Mouse (Mus musculus): ENCODE measurements around the gene Ppm1h.

Ppm1h gene

GRCm38 (mm10) chr10:122862386-122863023 lies 183.9 kb downstream of the Ppm1h start:
- no peak for DNase-seq

GRCm38 (mm10) chr10:122869865-122870503 lies 191.4 kb downstream of the Ppm1h start:
- DNase-seq, result no peak

DNA sequence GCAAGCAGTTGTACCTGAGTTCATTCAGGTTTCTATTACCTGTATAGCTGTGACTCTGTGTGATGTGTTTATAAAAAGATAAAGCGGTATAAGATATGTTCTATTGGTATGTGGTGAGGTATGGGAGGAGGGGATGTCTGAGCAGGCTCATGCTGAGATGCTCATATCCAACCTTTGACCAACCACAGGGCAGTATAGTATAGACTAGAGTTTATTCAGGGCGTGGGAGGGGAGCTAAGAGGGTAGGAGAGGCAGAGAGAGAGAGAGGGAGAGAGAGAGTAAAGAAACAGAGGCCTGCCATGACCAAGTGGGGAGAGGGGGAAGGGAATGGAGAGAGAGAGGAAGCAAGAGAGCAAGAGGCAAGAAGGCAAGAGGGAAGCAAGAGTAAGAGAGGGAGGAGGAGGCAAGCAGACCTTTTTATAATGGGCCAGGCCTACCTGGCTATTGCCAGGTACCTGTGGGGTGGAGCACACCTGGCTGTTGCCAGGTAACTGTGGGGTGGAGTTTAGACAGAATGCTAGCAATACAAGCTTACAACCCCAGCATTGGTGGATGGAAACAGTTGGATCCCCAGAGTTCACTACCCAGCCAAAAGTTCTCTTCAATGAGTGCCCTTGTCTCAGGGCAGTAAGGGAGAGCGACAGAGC lies 192.4 kb downstream of the Ppm1h start:
- no peak for DNase-seq

GRCm38 (mm10) chr10:122872720-122873119 lies 194.2 kb downstream of the Ppm1h start:
- DNase-seq, result no peak

GRCm38 (mm10) chr10:122876964-122877363 lies 198.4 kb downstream of the Ppm1h start:
- no peak for DNase-seq

GRCm38 (mm10) chr10:122877436-122877835 lies 198.9 kb downstream of the Ppm1h start:
- peak; percentile 79 for DNase-seq

DNA sequence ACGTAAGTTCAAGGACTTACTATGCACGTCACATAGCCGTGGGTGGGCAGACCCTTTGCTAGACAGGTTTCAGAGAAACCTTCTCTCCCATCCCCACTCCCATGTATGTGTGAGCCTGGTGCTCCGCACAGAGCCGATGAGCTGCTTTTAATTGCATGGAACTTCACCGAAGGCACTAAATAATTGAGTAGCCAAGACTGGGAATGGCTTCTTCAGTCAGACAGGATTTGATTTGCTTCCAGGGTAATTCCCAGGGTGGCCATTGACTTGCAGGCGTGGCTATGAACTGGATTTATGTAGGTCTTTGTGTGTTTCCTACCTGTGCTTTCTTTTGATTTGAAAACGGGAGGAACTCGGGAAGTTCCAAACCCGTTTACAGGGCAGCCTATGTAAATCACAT lies 202.9 kb downstream of the Ppm1h start:
- no peak for DNase-seq

GRCm38 (mm10) chr10:122882614-122883013 lies 204.1 kb downstream of the Ppm1h start:
- DNase-seq, result no peak

- peak; percentile 85 for DNase-seq
These were observed 205.5 kb downstream of the Ppm1h start for GRCm38 (mm10) chr10:122883823-122884743.

GRCm38 (mm10) chr10:122885301-122885700 lies 206.7 kb downstream of the Ppm1h start:
- no peak for DNase-seq

DNA sequence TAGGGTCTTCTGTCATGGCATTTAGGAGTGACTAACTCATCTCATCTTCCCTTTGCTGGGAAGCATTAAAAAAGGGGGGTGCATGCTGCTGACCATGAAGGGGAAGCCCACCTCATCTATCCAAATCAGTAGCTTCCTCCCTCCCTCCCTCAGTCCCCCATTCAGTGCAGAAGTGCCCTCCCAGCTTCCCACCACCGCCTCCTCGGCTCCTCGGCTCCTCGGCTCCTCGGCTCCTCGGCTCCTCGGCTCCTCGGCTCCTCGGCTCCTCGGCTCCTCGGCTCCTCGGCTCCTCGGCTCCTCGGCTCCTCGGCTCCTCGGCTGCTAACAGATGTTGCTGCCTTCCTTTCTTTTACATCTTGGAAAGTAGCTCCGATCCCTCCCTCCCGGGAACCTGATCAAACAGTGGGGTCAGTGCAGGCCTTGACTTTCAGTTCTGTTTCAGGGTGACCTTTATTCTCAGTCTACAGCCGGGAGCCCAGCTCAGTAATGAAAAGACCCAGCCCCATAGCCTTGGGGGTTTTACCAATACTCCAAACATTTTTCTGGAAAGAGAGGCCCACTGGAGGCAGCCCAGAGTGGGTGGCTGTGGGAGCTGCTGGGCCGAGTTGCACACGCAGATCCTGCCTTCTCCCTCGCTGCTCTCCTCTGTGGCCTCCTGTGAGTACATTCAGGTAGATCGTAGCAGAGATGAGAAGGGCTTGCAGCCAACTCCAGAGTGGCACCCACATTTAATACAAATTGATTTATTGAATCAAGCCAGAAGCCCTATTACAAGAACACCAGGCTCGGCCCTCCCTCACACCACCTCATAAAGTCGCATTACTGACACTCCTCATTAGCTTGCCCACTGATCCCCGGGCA lies 207.7 kb downstream of the Ppm1h start:
- peak; percentile 73 for DNase-seq

DNA sequence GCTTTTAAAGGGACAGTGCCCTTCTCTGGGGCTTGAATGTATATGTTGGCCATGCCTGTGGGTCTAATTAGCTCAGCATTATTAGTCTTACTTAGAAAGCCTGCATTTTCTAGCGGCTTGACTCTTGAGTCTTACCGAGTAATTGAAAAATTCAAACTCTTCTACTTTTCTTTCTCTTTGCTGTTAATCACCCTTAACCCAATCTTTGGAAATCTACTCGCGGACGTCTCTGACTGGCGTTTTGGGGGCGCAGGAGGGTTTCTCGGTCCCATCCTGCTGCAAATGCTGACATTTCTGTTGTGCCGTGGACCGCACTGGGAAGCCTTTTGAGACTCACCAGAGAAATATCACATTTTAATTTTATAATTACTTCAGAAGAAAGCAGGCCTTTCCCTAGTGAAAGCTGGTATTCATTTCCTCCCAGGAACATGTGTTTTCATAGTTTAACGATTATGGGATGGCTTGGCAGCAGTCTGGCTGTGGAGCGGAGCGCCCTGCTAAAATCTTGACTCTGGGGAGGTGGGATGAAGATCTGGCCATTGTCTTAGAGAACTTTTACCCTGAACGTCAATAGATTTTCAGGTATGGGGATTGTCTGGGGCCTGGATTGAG lies 208.5 kb downstream of the Ppm1h start:
- DNase-seq, result no peak

DNA sequence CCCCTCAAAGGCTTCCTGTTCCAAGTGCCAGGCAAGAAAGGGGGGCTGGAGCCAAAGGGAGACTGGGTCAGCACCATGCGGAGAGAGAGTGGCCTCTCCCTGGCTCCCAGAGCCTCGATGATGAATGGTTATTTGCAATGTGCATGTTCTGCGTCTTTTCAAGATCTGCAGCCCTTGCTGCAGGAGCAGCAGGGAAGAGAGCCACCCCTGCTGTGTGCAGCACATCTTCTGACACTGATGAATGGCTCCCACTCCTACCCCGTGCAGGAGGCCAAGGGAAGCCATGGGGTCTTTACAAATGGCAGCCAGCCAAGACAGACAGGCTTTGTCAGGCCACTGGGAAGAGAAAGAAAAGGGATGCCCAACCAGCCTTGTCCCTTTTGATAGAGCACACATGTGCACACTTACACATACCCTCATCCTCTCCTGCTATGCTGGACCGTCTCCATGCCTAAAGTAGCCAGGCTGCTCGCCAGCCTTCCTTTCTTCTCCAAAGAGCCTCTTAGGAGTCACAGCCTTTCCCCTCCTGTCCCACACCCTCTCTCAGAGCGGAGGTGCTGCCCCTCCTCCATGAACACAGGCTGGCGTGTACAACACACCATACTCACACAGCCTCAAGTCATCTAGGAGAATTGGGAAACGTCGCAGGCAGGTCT lies 209.1 kb downstream of the Ppm1h start:
- DNase-seq, result no peak

DNA sequence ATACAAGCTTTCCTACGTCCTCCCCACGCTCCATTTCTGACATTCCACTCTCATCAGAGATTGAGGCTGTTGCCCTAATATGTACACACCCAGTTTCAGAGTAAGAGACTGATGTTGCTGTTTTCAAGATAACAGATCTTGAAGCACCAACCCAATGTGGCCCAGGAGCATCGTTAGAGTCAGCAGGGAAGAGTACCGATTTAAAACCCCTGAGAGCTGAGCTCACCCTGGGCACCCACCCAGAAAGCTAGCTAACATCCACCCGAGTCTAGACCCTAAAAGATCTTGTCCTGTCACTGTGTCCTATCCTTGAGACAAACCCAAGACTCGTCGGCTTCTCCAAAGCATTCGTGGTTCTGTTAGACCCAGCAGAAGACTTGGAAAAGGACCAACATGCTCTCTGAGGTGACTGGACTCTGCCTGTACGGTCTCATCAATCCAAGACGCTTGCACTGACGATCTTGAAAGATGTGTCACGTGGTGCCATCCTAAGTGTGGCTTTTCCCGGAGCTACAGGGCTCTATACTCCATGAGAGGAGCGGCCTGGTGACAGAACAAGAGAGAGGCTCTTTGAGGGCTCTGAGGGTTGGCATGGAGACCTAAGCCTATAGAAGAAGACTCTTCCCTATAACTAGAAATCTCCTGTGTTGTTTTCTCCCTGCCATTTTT lies 212.3 kb downstream of the Ppm1h start:
- no peak for DNase-seq

- DNase-seq, result no peak
These were observed 212.9 kb downstream of the Ppm1h start for GRCm38 (mm10) chr10:122891461-122891860.

DNA sequence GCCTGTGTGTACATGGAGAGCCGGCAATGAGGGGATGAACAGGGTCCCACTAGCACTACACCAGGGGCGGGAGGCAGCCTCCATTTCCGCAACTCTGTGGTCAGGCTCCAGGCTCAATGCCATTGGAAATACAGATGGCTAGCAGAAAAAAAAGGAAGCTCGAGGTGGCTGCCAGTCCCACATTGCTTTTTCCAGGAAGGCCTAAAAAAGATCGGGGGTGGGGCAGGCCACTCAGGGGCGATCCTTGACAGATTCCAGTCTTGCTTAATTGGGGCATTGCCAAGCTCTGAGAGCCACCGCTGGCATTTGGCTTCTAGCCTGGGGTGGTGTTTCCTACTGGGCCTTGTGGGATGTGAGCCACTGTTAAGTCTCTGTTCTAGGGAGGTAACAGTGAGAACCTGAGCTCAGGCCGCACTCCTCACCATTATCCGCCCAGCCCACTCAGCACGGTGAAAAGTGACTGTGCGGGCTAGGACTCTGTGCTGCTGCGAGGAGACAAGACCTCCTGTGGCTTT lies 216.1 kb downstream of the Ppm1h start:
- DNase-seq, result peak; percentile 90

GRCm38 (mm10) chr10:122895121-122895770 lies 216.7 kb downstream of the Ppm1h start:
- DNase-seq, result peak; percentile 75

- DNase-seq, result no peak
These were observed 221.4 kb downstream of the Ppm1h start for GRCm38 (mm10) chr10:122899971-122900370.

- no peak for DNase-seq
These were observed 221.9 kb downstream of the Ppm1h start for GRCm38 (mm10) chr10:122900466-122900865.

DNA sequence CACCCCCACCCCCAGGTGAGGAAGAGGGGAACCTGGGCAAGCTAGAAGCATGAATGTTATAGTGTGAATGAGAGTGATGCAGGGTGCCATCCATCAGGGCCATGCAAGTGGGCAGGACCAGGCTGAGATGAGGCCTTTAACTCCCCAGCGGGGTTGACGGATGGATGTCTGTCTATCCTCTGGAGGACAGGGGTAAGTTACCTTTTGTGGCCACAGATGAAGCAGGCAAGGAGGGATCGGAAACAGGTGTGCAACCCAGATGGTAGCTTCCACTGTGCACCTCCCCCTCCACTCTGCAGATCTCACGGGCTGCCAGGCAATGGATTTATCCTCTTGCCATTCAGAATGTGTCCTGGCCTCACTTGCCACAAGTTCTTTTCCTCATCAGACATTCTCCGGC lies 222.8 kb downstream of the Ppm1h start:
- DNase-seq, result no peak
